Mouse (Mus musculus) layer of hippocampus, adult 9-10 months (tissue): ENCODE data around the gene Tefm.
"Not testable (repeated sequence)": the region's sequence is repeated elsewhere in the genome, so short reads cannot be mapped to it uniquely, and the experiment has no call there.

ENCODE experiments used
- DNase-seq: peaks from one replicate; pipeline ENCODE4 v3.0.0; 2022; ENCODE audit warnings: low spot score

Tefm gene

DNA sequence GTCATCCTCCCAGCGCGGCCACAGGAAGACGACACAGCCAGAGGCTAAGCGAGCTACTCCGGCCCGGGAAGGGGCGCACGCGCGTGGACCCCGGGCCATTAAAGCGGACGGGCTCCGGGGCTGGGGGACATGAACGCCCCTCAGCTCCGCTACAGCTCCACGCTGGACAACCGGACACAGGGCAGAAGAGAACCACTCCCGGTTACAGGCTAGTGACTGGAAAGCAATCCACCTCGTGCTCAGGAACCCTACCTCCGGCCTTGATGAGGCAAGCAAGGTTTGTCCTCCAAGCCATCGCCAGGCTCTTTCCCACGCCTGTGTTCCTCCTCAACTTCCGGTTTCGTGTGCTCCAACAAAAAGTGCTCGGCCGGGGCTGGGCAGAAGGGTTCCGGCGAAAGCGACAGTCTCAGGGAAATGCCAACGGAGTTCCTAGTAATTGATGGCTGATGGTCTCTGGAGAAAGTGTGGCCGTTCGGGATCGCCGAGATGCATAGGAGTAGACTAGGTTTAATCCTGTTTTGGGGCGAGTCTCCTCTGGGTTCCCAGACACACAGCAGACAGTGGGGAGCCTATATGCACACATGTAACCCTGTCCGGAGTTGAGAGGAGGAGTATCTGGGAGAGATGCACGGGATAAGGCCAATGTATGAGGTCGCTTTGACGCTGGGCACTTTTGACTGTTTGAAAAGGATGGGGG, at the start of gene Tefm:
Gene Tefm (minus strand): TSS at position 351 of the 697 bp plus-strand sequence.
- peak; percentile 74 for DNase-seq

DNA sequence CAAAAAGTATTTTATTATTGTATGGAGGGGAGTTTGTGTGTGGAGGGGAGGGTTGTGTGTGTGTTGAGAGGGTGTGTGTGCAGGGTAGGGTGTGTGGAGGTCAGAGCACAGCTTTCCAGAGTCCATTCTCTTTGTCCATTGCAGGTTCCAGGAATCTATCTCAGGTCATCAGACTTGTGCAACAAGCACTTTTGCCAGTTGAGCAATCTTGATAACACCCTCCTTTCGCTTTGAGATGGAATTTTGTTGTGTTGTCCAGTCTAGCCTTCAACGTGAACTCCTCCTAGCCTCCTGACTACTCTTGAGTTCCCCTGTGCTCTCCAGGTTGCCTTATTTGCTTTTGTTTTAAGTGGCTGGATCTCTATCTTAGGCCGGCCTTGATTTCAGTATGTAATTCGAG, 48.3 kb upstream of the Tefm start:
- DNase-seq = no peak

DNA sequence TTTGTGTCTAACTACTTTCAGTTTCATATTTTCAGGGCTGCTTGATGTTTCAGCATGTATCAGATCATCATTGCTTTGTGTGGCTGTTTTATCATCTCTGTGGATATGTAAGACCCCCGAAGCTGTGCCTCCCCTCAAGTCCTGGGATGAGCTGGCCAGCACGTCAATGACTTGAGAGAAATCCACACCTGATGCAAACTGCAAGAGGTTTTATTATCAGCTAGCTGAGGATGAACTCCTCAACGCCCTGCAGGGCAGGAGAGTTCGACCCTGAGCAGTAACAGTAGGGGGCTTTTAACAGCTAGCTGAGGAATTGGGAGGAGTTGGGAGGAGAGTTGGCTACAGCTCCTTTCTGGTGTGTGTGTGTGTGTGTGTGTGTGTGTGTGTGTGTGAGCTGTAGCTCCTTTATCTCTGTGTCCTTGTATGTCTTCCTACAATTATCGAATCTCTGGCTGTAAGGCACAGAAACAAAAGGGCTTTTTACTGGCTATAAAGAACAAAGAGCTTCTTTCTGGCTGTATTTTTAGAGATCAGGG, 43.5 kb upstream of the Tefm start:
- not testable (repeated sequence) for DNase-seq

DNA sequence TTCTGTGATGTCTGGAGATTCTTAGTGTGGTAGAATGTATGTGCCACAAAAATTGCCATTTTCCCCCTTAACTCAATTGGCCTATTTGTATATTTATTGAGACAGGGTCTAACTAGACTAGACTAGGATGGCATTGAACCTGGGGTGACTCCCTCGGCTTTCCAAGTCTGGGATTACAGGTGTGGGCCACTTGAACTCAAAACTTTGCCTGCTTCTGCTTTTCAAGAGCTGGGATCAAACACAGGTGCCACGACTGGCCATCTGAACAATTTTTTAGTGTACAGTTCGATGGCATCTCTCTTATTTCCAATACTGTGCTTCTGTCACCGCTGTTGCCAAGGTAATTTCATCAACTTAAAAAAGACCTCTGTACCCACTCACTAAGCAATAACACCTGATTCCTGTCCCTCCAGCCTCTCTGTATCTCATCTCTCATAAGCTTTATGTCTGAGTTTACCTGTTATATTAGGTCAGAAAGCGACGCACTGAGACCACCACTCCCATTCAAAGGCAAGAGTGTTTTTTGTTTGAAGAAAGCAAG, 42.6 kb upstream of the Tefm start:
- no peak for DNase-seq

DNA sequence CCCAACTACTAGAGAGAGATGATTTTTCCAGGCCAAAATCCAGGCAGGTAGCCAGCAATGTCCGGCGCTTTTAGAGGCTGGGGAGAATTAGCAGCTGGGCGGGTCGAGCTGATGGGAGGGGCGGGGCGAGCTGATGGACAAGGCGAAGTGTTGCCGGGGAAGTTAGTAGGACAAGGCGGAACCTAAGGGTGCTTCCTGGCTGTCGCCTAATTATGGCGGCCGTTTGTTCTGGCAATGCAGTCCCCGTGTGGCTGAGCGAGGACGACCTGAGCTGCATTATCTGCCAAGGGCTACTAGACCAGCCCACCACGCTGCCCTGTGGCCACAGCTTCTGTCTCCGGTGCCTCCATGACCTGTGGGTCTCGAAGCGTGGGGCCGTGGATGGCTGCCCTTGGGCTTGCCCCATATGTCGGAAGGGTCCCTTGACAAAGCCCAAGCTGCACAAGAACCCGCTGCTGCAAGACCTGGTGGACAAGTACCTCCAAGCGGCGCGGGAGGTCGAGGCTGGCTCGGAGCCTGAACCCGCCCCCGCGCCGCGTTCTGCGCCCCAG, 41.8 kb upstream of the Tefm start, which contains the start of gene Rnf135:
Gene Rnf135 (plus strand): TSS at position 147 of the 551 bp plus-strand sequence.
- peak; percentile 56 for DNase-seq

DNA sequence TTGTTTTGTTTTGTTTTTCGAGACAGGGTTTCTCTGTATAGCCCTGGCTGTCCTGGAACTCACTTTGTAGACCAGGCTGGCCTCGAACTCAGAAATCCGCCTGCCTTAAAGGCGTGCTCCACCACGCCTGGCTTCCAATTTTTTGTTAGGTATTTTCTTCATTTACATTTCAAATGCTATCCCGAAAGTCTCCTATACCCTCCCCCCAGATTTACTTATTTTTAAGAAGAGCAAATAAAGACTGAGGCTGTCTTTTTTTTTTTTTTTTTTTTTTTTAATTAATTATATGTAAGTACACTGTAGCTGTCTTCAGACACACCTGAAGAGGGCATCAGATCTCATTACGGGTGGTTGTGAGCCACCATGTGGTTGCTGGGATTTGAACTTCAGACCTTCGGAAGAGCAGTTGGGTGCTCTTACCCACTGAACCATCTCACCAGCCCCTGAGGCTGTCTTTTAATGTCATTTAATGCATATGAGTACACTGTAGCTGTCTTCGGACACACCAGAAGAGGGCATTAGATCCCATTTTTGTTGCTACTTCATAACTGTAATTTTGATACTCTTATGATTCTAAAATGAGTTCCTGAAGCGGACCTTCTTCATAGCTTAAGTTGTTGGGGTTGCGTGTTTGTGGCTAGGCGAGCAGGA, 41.2 kb upstream of the Tefm start:
- DNase-seq = not testable (repeated sequence)

DNA sequence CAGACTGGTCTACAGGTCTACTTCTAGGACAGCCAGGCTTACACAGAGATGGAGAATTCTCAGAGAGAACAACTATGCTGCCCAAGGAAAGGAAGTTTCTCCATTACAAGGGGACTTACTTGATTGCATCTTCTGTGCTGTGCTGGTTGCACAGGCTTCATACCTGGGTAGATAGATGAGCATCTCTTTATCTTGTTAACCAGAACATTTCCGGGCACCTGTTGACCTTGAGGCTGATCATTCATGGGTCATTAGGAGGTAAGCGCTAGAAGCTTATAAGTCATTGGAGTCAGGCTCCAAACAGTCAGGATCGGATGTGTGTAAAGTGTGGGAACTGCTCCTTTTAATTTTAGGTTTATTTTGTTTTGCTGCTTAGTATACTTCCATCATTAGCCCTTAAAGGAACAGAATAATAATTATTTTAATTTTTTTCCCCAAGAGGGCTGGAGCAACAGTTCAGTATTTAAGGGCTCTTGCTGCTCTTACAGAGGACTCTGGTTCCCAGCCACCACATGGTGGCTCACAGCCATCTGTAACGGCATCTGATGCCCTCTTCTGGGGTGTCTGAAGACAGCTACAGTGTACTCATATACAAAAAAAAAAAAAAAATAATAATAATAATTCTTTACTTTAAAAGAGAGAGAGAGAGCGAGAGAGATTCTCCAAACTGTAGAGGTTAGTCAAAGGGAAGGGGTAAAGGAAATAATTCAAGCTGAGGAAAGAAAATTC, 39.2 kb upstream of the Tefm start:
- no peak for DNase-seq

DNA sequence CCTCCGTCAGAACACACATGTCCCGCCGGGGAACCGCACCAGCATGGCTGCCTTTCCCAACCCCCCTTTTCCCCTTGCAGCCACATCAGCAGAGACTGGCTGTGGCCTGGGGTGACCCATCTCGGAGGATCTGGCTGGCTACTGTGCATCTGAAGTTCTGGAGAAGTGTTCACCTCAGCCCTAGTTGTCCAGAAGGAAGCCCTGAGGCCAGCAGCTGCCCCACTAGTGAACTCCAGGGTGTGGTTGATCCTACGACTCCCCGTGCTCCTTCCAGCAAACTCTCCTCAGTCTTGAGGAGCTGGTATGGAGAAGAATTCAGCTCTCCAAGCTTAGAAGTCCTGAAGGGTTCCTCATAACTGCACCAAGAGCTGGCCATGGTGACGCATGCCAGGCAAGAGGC, 36.3 kb upstream of the Tefm start:
- no peak for DNase-seq

DNA sequence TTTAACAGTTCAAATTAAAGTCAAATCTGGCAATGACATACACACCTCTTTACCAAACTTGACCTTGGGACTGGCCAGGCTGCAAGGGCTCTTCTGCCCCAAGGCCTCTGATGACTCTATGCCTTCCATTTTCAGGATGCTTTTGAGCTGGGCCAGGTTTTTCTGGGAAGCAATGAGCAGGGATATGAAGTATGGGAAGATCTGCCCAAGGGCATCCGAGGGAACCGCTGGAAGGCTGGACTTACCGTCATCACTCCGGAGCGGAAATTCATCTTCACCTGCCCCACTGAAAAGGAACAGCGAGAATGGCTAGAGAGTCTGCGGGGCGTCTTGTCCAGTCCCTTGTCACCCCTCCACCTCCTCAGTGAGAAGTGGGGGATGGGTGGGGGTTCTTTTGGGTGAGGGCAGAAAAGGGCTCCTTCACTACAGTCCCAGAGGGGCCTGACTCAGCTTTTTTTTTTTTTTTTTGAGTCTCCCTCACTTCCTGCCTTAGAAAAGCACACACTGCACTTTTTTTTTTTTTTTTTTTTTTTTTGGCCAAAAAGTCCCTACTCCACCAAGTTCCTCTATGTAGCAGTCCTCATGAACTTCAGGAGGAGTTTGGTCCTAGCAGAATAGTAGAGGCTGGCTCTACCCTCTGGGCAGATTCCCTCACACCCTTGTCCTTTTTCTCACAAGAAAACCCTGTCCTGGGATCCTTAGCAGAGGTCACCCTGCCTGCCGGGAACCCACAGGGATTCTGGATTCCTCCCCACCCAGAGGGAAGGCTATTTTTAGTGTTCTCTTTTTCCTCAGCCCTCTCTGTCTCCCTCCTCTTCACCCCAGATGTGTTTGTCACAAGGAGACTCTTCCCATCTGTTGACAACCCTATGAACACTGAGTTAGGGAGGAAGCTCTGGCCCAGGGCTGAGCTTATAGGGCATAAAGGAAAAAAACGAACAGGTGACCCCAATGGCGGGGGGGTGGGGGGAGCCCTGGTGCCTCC, 35.2 kb upstream of the Tefm start:
- DNase-seq = no peak

DNA sequence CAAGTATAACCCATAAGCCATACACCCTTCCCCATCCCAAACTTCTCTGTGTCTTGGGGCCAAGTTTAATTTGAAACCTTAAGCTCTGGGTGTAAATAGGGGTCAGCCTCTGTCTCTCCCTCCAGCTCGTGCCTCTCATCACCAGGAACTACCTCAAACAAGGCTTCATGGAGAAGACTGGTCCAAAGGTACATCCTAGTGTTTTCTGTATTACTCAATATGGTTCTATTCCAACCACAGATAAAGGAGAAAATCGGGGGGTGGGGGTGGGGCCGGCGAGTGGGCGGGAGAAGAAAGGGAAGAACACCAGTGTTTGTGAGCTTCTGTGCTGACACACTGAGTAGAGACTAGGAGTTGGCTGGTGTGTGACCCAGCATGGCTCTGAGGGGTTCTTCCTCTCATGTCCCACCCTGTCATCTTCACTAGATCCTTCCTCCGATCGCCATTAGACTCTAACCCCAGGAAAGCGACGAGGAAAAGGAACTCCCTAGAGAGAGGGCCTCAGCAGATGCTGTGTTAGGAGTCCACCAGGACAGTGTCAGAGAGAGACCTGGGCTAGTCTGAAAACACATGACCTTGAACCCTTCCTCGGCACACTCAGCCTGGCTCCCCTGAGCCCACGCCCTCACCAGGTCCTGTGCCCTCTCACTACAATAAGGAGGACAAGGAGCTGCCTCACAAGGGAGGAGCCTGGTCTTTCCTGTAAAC, 32.1 kb upstream of the Tefm start:
- no peak for DNase-seq

DNA sequence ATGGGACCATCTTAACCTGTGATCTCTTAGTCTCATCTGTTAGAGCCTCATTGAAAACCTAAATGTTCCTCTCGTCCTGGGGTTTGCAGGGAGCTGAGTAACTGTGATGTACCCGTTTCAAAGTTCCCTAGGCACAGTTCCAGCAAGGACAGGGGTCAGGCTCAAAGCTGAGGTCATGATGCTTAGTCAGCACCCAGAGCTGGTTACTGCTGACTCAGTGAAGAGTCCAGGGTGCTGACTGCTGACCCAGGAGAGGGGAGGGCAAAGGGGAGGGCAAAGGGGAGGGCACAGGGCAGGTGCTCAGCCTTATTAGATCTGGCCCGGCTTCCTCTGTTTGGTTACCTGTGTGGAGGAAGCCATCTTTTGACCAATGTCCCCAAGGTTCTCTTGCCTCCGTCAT, 29.9 kb upstream of the Tefm start:
- DNase-seq = no peak

DNA sequence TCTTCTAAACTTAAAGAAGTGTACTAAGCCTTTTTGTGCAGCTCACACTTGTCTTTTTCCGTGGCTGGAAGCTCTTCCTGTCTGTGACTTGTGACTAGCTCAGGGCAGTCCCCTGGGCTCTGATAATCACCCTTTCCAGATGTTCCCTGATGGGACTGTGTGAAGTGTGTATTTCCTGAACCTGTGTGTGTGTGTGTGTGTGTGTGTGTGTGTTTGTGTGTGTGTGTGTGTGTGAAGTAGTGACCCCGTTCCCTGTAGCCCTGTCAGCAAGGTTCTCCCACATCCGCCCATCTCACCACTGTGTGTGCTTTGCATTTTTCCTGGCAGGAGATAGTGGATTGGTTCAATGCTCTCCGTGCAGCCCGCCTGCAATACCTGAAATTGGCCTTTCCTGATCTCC, 28.4 kb upstream of the Tefm start:
- no peak for DNase-seq

DNA sequence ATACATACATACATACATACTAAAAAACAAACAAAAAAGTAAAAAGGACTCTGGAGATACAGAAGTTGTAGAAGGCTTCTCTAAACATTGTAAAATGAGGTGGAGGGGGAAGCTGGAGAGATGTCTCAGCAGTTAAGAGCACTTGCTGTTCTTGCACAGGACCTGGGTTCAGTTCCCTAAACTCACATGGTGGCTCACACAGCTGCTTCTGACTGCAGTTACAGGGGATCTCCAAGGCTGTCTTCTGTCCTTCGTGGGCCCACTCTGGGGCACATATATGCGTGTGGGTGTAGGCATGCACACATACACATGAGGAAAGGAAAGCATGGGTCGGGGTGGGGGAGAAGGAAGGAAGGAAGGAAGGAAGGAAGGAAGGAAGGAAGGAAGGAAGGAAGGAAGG, 27.7 kb upstream of the Tefm start:
- DNase-seq = no peak

DNA sequence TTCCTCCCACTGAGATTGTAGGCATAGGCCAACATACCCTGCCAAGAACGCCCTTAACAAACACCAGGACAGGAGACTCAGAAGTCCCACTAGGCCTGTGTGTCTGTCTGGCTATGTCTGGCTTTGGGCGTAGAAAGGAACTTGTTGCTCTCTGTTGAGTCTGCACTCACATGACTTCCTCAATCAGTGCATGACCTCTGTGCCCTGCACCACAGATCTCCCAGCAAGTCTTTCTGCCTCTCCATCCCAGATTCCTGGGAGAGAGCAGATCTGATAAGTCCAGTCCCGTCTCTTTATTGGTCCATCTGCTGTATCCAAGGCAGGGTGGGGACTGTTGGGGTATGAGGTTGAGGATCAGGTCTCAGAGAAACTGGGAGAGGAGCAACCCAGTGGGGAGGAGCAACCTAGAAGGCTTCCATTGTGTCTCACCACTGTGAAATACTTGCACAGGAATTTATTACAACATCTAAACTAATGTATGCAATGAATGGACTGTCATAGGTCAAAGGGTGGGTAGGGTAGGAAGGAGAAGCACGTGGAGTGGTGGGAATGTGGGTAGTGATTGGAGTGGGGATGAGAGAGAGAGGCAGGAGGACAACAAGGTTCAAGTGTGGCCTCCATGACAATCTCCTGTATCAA, 26.8 kb upstream of the Tefm start:
- DNase-seq = no peak

DNA sequence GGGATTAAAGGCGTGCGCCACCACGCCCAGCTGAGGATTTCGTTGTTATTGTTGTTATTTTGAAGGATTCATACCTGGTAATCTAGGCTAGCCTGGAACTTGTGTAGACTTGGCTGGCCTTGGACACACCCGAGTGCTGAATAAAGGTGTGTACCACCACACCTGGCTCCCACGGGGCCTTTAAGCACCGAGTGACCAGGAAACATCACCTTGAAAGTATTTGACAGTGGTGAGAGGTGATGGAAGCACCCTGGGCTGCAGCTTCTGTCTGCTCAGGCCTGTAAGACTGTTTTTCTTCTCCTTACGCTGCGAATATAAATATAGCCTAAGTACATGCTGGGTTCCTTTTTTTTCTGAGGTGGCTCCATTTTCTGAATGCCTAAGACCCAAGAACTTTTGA, 26.1 kb upstream of the Tefm start:
- no peak for DNase-seq

DNA sequence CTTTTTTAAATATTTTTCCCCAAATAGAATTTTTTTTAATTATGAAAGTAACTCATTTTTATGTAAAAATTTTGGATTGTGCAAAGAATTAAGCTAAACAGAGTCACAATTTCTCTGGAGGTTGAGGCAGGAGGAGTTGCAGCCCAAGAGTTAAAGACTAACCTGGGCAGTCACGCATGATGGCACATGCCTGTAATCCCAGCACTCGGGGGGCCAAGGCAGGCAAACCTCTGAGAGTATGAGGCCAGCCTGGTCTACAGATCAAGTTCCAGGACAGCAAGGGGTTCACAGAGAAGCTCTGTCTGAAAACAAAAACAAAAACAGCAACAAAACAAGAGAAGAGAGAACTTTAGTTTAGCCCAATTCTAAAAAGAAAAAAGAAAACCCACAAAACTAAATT, 22.2 kb upstream of the Tefm start:
- no peak for DNase-seq

DNA sequence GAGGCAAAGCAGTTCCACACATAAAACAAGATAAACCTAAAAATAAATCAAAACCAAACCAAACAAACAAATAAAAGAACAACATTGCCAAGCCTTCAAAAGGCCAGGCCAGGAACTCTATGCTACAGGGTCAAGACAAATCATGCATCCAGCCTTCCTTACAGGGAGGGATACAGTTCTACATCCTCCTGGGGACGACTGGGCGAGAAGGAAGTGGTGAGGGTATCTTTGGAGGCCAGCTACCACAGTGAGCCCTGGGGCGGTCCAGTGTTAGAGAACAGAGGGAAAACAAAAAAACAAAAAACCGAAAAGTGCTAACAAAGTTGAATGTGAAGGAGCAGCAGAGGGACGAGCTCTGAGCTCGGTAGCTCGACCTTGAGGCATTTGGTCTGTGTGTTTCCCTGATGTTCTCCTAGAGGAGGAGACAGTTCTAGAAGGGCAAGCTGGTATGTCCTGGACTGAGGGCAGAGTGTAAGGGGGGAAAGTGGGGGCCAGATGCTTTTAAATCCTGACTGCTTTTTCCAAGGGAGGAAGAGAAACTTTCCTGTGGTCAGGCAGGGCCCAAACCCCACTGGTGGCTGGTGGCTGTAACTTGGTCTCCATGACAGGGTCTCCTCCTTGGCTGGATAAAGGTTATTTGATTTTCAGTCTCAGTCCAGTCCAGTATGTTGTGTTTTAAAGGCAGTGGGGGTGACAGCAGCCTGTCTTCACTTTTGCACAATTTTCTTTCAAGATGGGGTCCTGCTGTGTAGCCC, 21.6 kb upstream of the Tefm start:
- DNase-seq = no peak

DNA sequence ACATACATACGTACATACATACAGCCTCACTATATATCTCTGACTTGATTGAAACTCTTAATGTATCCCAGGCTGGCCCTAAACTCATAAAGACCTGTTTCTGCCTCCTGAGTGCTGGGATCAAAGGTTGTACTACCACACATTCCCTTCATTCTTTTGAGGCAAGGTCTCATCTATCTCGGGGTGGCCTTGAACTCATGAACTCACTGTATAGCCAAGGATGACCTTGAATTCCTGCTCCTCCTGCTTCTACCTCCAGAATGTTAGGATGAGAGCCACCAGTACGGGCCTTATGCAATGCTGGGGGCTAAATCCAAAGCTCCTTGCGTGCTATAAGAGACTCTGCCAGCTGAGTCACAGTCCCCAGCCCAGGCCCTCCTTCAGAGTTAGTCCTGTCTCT, 19.1 kb upstream of the Tefm start:
- no peak for DNase-seq

DNA sequence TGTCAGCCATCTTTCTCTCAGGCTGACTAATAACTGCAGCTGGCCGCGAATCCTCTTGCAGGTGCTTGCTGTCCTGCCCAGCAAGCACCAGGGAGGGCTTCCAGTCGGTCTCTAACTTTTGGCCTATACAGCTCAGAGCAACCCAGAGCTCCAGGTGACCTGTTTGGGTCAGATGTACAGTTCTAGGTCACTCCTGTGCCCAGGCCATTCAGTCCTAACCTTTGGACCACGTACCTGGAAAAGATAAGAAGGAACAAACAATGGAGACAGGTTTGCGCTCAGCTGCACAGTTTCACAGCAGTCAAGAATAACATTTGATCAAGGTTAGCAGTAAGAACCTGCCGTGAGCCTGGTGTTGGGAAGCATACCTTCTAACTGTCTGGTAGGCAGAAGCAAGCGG, 17.0 kb upstream of the Tefm start:
- no peak for DNase-seq
